Mouse (Mus musculus) cerebellum, adult 2 months (tissue): ENCODE data around the gene Hist1h2bn.
"Not testable (repeated sequence)": the region's sequence is repeated elsewhere in the genome, so short reads cannot be mapped to it uniquely, and the experiment has no call there.

Experiments
- CTCF ChIP-seq: fragments of 200-500 bp; IDR thresholded peaks from 2 replicates; pipeline ENCODE4 v1.5.1; 2011; ENCODE audit warnings: low read depth, mild to moderate bottlenecking, control low read depth, low read length, moderate library complexity, borderline replicate concordance; ENCODE audit not compliant: insufficient read depth
- POLR2A ChIP-seq: fragments of 200-500 bp; IDR thresholded peaks from 2 replicates; pipeline ENCODE4 v1.6.1; 2011; ENCODE audit warnings: low read length, control low read depth, borderline replicate concordance; ENCODE audit not compliant: insufficient read depth

DNA sequence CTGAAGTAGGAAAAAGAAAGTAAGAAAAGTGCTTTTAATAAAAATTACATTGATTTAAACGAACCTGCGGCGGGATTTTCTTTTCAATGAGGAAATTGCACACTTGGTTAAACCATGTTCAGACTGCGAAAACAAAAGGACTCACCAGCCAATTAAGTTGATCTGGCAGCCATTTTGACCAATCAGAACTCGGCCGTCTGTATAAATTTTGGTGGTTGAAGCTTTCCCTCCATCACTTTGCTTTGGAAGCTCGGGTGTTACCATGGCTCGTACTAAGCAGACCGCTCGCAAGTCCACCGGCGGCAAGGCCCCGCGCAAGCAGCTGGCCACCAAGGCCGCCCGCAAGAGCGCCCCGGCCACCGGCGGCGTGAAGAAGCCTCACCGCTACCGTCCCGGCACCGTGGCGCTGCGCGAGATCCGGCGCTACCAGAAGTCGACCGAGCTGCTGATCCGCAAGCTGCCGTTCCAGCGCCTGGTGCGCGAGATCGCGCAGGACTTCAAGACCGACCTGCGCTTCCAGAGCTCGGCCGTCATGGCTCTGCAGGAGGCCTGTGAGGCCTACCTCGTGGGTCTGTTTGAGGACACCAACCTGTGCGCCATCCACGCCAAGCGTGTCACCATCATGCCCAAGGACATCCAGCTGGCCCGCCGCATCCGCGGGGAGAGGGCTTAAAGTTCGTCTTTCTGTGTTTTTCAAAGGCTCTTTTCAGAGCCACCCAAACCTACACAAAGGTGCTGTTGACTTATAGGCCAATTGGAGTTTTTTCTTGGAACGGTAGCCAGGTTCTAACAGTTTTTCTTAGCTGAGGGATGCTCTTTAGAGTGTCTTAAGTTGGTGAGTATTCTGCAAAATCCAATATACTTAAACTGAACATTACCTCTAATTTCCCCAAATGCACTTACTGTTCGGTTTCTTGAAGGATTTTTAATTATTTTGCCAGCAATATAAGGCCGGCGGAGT is 36.2 kb upstream of the Hist1h2bn start, which contains the start of gene Hist1h3h:
- peak; percentile 64; the same call in 1 of the 2 replicates for TF ChIP-seq POLR2A
- TF ChIP-seq CTCF, result not testable (repeated sequence)
